Mouse (Mus musculus): ENCODE measurements at regions not wholly inside any gene's neighbourhood (a gene's known extent, or its start where the extent isn't known, plus 50 kb on each side); places are given as distances from the start of the nearest gene placed in this dataset.
"Not testable (repeated sequence)": the region's sequence is repeated elsewhere in the genome, so short reads cannot be mapped to it uniquely, and the experiment has no call there.

- DNase-seq (ENCODE audit: low spot score) = no peak
Observed at GRCm38 (mm10) chr14:54000527-54000926, 253.4 kb downstream of the Dad1 start.

GRCm38 (mm10) chr14:53993427-53993826 lies 260.5 kb downstream of the Dad1 start:
- DNase-seq (ENCODE audit: low spot score) = no peak

- no peak for DNase-seq (ENCODE audit: low spot score)
Observed at GRCm38 (mm10) chr14:53992712-53993286, 261.1 kb downstream of the Dad1 start.

GRCm38 (mm10) chr14:53991390-53991789 lies 262.5 kb downstream of the Dad1 start:
- DNase-seq (ENCODE audit: low spot score) = no peak

- no peak for DNase-seq (ENCODE audit: low spot score)
Observed at GRCm38 (mm10) chr14:53980771-53981170, 273.1 kb downstream of the Dad1 start.

GRCm38 (mm10) chr14:53961426-53961825 lies 292.5 kb downstream of the Dad1 start:
- not testable (repeated sequence) for DNase-seq (ENCODE audit: low spot score)

GRCm38 (mm10) chr14:53960779-53961178 lies 293.1 kb downstream of the Dad1 start:
- DNase-seq (ENCODE audit: low spot score) = no peak

GRCm38 (mm10) chr14:53935791-53936231 lies 318.1 kb downstream of the Dad1 start:
- peak; percentile 76 for DNase-seq (ENCODE audit: low spot score)

GRCm38 (mm10) chr14:53935336-53935735 lies 318.6 kb downstream of the Dad1 start:
- DNase-seq (ENCODE audit: low spot score) = peak; percentile 74

- DNase-seq (ENCODE audit: low spot score) = no peak
Observed at GRCm38 (mm10) chr14:53910871-53911270, 343.0 kb downstream of the Dad1 start.

- no peak for DNase-seq (ENCODE audit: low spot score)
Observed at GRCm38 (mm10) chr14:53904578-53904977, 349.3 kb downstream of the Dad1 start.

- DNase-seq (ENCODE audit: low spot score) = no peak
Observed at GRCm38 (mm10) chr14:53901103-53901502, 352.8 kb downstream of the Dad1 start.

- DNase-seq (ENCODE audit: low spot score) = no peak
Observed at GRCm38 (mm10) chr14:53881304-53881703, 372.6 kb downstream of the Dad1 start.

GRCm38 (mm10) chr14:53876581-53876980 lies 377.3 kb downstream of the Dad1 start:
- no peak for DNase-seq (ENCODE audit: low spot score)

GRCm38 (mm10) chr14:53875736-53876135 lies 378.2 kb downstream of the Dad1 start:
- DNase-seq (ENCODE audit: low spot score) = no peak

GRCm38 (mm10) chr14:53847049-53847448 lies 406.9 kb downstream of the Dad1 start:
- DNase-seq (ENCODE audit: low spot score) = no peak

GRCm38 (mm10) chr14:53845646-53846045 lies 408.3 kb downstream of the Dad1 start:
- no peak for DNase-seq (ENCODE audit: low spot score)

- DNase-seq (ENCODE audit: low spot score) = no peak
Observed at GRCm38 (mm10) chr14:53832553-53832952, 421.4 kb downstream of the Dad1 start.

- no peak for DNase-seq (ENCODE audit: low spot score)
Observed at GRCm38 (mm10) chr14:53831651-53832050, 422.3 kb downstream of the Dad1 start.

GRCm38 (mm10) chr14:53830717-53831116 lies 423.2 kb downstream of the Dad1 start:
- DNase-seq (ENCODE audit: low spot score) = no peak

- no peak for DNase-seq (ENCODE audit: low spot score)
Observed at GRCm38 (mm10) chr14:53826782-53827181, 427.1 kb downstream of the Dad1 start.

GRCm38 (mm10) chr14:53806231-53806630 lies 447.7 kb downstream of the Dad1 start:
- peak; percentile 67 for DNase-seq (ENCODE audit: low spot score)

GRCm38 (mm10) chr14:53803698-53804620 lies 449.9 kb downstream of the Dad1 start:
- peak; percentile 48 for DNase-seq (ENCODE audit: low spot score)

Data from urinary bladder, postnatal 14 days (tissue).